Mouse (Mus musculus): ENCODE results near the gene Smim27.

DNA sequence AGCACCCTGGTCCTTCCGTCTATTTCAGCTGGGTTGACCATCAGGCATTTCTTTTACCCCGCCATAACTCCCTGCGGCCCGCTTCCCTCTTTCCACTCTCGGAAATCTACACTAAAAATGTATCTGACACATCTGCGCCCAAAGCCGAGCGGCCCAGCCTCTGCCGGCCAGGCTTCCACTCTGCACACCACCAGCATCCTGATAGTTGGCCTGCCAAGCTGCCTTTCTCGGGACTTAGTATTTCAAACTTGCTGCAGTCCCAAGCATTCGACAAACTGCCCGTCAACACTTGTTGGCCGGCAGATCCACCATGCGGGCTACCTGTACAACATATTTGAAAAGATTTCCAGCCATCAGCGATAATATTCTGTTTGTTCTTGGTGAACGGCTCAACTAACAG is 544 bp upstream of the Smim27 start:
- TF ChIP-seq CTCF (IDR thresholded peaks at IDR 0.05; ENCODE audit: low read depth) (no peak), EP300 (IDR thresholded peaks at IDR 0.05; ENCODE audit: low read depth) (no peak)

Measured in liver, embryonic 14.5 days (tissue).